Mouse (Mus musculus) thymus, postnatal 4 days (tissue): ENCODE results near the gene Dnmt3c.

Experiments used
- DNase-seq: peaks from one replicate; pipeline ENCODE4 v3.0.0; 2021

Dnmt3c gene

DNA sequence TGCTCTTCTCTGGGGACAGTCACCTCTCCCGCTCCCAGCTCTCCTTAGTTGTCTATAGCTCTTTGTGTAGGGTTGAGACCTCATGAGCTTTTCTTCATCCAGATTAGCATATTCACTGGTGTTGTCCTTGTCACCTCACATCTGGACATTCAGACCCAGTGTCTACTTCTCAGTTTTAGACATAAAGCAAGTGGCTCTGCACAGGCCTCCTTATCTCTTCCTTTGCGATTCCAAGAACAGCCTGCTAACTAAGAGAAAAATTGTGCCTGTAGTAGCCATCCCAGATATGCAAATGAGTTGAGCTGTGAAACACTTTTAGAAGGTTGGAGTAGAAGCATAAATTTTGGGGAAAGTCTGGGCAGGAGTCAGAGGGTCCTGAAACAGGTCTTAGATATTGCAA, 28.0 kb downstream of the Dnmt3c start:
- no peak for DNase-seq

DNA sequence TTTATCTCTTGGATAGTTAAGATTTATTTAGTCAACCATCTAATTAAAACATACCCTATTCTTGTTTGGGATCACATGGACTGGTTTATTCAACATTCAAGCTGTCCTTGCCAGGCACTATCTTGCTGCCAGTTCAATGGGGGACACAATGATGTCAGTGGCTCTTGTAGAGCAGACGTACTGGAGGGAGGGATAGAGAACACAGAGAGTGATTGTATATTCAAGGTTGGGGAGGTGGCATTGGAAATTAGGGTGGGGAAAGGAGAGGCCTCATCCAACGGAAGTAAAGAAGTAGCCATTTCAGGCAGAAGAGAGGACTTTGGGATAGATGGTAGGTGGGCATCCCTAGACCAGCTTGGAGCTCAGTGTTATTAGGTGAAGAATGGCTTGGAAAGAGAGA, 28.4 kb downstream of the Dnmt3c start:
- DNase-seq: no peak

DNA sequence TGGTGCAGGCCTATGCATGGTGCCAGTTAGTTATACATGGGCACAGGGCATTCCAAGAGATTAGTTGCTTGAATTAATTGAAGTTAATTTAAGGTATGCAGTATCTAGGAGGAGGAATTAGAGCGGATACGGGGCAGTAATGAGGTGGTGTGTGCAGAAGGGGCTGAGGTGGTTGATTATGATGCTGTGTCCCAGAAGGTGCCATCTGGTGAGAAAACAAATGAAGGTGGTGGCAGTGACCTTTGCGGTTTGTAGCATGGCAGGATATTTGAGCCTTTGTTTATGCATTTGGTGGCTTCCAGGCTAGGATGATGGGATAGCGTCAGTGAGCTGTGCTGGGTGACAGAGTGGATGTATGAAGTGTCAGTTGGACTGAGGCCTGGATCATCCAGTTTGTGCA, 28.8 kb downstream of the Dnmt3c start:
- no peak for DNase-seq

DNA sequence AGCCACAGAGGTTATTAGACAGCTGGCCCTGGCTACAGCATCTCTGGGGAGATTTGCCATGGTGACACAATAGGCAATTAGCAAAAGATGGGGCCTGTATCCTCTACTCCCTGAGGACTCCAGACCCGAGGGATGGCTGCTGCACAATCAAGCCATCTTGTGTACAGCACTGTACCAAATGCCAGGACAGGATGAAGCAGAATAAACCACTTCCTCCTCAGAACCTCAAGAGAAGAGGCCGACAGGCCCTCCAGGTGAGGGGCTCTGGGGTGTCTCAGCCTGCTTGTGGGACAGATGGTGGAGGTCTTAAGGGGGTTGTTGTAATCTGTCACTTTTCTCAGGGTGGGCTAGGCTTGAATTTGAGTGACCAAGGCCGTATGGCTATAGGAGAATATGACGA, 37.6 kb downstream of the Dnmt3c start:
- DNase-seq: peak; percentile 20

DNA sequence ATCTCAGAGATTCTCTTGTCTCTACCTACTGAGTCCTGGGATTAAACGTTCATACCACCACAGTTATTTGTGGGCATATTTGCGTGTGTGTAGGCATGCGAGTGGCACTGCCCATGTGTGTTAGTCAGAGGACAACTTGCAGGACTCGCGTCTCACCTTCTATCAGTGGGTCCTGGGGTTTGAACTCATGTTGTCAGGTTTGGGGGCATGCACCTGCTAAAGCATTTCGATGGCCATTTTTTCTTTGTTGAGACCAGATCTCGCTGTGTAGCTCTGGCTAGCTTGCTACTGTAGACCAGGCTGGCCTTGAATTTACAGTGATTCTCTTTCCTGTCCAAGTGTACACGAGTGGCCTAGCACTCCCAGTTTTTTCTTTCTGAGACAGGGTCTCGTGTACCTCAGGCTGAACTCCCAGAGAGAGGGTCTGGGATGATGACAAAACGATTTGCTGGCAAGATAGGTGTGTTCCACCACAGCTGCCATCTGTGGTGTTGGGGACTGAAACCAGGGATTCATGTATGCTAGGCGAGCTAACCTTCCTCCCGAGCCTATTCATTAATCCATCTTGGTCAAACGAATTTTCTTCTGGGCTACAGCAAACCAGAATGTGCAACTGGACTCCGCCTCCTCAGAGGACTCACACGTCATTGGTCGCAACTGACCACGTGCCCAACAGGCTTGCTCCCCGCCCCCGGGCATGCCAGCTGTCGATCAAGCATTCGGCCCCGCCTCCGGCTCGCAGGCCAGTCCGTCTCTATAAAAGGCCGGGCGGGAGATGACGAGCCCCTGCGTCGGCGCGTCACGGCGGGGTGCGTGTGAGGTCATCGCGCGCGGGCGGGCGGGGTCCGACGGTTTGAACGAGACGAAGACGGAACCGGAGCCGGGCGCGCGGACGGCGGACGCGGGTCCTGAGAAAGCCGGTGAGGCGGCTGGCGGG, 44.3 kb downstream of the Dnmt3c start, which contains the start of gene Mapre1:
Gene Mapre1, plus strand, starts transcription at position 775 of the 937 bp plus-strand sequence.
- peak; percentile 99 for DNase-seq

- peak; percentile 91 for DNase-seq
Measured at GRCm38 (mm10) chr2:153741437-153742065, 45.1 kb downstream of the Dnmt3c start.

DNA sequence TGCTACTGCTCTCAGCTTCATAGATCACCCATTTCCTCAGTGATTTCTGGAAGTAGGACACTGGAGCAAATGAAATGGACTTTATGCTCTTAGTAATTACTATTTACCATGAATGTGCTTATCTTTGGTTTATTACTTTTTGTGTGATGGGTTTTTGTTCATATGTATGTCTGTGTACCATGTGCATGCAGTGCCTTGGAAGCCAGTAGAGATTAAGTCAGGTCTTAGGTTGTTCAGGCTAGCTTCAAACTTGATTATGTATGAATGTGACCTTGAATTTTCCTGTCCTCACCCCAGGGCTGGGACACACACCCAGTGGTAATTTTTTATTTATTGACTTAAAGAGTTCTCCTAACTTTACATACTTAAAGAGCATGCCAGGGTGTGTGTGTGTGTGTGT, 51.5 kb downstream of the Dnmt3c start:
- DNase-seq: no peak

- DNase-seq: no peak
Measured at GRCm38 (mm10) chr2:153750363-153750762, 53.9 kb downstream of the Dnmt3c start.

GRCm38 (mm10) chr2:153762121-153762520, 65.7 kb downstream of the Dnmt3c start:
- DNase-seq: no peak

GRCm38 (mm10) chr2:153767484-153767883, 71.0 kb downstream of the Dnmt3c start:
- DNase-seq: no peak

DNA sequence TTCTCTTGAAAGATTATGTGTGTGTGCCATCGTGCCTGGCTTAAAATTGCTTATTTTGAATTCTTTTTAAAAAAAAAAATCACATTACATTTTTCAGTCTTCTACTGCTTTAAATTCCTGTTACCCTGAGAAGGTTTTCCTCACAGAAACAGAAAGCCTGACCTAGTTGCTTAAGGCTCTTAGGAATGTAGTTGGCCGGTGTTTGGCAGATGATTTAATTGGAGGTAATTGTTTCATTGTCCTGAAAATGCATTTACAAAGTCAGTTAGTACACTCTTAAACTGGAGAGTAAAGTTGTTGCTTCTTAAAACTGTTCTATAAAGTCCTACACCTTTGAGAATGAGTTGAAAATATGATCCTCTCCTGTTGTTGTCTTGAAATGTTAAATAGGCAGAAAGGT, 72.4 kb downstream of the Dnmt3c start:
- DNase-seq: no peak

DNA sequence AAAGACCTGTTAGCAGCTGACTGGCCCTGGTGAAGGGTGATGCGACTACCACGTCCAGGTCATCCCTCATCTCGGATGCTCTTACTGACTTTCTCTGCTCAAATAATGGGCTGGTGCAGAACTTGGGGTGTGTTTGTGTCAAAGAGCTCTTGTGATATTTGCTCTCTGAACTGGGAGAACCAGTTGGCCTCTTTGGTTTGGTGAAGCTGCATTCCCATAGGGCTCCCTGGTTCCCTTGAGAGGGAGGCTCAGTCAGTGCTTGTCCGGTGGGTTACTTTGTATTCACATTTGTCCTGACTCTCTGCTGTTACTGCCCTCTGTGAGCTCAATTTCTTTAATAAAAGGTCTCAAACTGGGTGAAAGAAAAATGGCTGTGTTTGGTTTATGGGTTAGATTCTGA, 76.5 kb downstream of the Dnmt3c start:
- DNase-seq: no peak

DNA sequence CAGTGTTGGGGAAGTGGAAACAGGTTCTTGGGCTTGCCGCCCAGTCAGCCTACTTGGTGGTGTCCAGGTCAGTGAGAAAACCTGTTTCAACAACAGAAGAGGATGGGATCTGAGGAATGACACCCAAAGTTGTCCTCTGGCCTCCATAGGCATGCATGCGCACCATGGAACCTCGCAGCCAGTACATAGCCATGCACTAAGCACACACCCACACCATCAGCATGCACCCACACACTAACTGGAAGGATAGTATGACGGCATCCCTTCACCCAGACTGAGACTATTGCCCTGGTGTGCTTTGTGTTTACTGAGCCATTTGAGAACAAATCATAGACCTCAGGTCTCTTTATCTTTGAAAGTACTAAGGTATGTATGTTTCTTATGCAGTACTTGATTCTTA, 79.0 kb downstream of the Dnmt3c start:
- no peak for DNase-seq

DNA sequence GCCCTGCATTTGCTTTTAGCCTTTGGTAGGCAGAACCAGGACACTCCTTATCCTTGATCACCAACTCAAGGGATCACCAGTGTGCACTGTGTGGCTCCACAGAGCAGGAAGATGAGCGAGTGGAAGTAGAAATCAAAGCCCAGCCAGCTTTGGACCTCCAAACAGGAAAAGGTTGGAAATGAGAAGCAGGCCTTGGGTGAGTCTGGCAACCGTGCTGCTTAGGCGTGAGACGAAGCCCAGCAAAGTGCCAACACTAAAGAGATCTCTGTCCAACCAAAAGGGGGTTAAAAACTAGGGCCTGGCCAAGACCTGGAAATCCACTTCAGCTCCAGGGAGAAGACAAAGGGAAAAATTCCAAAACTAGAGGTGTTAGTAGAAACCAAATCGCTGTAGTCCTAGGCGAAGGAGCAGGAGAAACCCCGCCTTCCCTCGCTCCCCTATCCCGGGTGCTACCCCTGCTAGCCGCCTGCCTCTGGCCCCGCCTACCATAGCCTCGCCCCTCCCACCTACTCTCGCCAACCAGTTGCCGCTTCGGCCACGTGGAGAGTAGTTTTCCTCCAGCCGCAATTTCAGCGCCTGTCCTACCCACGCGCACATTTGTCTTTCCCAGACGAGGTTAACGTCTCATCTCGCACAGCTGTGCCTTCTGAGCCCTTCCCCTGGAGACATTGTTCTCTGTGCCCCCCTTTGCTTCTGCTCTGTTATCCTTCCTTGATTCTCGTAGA, 82.3 kb downstream of the Dnmt3c start:
- peak; percentile 92 for DNase-seq
